Mouse (Mus musculus) mesoderm, embryonic 11.5 days (tissue): Measurements from ENCODE around the gene Map2k6.
A peak's percentile ranks its signal among the peaks of the same experiment; 100 is the strongest.

Source experiments
- DNase-seq: peaks from one replicate; pipeline ENCODE4 v3.0.0-alpha.2; 2012; ENCODE audit warnings: low read depth, low spot score

Gene Map2k6

DNA sequence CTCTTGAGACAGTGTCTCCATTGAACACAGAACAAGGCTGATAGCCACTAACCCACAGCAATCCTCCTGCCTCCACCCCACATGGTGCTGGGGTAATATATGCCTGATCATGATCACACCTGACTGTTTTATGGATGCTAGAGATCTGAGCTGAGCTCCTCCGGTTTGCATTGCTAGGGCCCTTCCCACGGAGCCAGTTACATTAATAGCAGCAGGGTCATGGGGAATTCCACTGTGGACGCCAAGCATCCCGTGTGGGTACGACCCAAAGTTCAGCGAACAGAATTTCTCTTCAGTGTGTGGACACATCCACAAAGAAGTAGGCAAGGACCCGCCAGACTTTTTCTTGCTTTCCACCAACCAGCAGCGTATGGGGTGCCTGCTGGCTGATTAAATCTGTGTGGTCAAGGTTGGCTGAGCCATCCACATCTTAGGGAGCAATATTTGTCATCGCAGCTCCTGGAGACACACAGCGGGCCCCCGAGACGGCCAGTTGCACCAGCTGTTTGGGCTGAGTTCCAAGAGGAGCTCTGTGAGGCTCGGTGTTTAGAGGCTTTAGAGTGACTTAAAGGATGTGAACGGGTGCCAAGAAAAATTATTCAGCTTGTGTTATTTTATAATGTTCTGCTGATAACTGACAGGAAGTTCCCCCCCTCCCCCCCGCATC lies 51.3 kb downstream of the Map2k6 start:
- no peak for DNase-seq

DNA sequence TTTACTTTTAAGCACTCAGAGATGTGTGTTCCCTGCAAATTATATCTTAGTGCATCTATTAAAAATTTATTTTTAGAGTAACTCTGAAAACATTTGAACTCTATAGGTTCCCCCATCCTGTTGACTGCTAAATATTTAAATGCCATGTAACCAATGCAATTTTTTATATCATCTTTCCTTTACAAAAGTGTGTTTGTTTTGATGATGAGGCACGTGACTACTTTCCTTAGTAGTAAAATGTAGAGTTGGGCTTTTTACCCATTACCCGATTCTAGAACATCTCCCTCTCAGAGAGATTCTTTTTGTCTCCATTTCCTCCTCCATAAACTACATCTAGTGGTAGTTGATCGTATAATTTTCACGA lies 51.8 kb downstream of the Map2k6 start:
- no peak for DNase-seq

DNA sequence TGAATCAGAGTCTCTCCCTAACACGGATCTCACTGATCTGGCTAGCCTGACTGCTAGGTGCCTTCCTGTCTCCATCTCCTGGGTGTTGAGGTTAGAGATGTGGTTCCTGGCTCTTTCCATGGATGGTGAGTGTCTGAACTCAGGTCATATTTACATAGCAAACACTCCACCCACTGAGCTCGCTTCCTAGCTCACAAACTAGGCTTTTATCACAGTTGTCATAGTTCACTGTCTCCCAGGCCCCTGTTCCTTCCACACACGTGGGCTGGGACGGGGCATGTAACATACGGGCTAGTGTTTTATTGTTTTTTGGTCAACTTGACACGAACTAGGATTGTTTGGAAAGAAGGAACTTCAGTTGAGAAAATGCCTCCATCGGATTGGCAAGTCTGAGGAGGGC lies 52.7 kb downstream of the Map2k6 start:
- DNase-seq = no peak

DNA sequence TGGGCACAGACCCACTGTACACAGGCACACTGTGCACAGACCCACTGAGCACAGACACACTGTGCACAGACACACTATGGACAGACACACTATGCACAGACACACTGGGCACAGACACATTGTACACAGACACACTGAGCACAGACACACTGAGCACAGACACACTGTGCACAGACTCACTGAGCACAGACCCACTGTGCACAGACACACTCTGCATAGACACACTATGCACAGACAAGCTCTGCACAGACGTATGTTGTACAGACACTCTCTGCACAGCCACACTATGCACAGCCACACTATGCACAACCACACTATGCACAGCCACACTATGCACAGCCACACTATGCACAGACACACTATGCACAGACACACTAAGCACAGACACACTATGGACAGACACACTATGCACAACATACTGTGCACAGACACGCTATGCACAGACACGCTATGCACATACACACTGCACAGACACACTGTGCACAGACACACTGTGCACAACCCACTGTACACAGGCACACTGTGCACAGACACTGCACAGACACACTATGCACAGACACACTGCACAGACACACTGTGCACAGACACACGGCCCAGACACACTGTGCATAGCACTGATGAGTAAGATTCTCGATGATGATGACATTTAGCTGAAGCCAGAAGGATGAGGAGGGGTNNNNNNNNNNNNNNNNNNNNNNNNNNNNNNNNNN lies 54.7 kb downstream of the Map2k6 start:
- no peak for DNase-seq

DNA sequence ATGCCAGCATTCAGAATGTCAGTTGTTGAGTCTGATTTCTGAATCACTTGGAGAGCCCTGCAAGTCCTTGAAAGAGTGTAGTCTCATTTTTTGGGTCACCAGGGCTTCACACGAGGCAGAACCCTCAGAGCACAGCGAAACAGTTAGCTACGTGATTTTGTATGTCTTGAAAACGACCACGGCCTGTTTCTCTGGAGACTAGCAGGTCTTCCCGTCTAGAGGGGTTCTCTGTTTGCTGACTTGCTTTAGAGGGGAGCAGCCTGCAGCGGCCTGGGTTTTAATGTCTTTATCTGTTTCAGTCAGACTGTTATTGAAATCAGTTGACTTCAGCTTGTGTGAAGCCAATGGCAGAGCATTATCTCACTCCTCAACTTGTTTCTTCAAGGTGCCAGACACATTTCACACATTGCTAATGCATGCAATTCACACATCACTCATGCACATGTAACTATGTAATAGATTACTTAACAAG lies 58.6 kb downstream of the Map2k6 start:
- DNase-seq = no peak

DNA sequence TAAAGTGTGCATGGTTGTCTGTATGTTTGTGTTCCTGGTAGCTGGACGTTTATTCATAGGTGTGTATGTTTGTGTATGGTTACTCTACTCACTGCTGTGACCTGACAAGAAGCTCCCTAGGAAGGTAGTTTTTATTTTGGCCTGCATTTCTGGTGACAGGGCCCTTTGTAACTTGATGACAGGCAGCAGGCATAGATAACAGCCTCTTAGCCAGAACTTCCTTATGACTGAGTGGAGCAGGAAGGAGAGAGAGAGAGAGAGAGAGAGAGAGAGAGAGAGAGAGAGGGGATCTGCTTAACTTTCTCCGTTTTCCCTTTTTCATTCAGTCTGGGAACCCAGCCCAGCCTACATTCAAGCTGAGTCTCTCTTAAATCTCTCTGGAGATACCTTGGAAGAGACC lies 61.6 kb downstream of the Map2k6 start:
- no peak for DNase-seq

DNA sequence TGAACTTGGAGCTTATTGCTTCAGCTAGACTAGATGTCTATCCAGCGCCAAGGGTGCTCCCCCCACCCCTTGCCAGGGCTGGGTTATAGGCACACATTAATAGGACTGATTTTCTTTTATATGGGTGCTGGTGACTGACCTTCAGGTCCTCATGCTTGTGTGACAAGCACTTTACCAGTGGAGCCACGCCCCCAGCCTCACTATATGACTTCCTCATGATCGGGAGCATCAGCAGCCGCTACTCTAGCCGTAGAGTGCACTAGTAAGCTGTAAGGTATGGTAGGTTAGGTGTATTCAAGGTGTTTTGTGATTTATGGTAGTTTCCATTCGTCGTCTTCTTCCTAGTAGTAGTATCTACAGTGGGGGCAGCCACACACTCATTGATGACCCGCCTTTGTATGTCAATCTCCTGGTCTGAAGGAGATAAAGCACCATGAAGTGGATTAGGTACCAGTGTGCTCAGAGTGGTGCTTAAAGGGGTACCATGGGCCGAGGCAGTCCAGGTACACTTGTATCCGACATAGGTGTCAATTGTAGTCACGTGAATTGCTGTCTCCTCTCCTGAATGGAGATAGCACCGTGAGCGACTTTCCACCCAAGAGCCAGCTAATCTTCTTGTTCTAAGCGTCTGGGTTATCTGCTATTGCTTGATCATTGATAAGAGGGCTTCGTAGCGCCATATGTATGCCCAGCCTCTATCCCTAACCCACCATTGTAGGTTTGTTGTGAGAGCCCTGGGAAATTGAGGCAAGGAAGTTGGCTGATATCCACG lies 62.8 kb downstream of the Map2k6 start:
- DNase-seq = no peak

DNA sequence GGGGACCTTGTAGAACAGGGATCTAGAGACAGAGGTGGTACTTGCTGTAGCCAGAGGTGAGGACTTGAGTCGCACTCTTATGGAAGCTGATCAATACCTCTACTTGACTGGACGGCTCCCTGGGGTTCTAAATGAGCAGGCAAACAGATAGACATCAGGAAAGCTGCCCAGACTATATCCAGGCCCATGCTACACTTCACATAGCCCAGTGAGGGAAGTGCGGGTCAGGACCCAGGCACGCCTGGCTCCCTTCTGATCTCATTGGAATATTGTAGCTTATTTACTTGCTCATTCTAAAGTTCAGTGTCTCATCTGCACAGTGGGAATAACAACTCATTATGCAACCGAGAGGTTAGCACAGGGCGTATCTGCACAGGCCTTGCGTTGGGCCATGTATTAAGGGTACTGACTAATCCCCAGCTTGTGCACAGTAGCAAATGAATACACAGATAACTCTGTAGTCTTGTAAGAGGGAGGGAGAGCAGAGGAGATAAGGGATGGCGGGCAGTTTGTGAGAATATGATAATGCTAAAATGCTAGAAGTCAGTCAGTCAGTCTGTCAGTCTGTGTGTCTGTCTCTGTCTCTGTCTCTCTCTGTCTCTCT lies 64.2 kb downstream of the Map2k6 start:
- no peak for DNase-seq

DNA sequence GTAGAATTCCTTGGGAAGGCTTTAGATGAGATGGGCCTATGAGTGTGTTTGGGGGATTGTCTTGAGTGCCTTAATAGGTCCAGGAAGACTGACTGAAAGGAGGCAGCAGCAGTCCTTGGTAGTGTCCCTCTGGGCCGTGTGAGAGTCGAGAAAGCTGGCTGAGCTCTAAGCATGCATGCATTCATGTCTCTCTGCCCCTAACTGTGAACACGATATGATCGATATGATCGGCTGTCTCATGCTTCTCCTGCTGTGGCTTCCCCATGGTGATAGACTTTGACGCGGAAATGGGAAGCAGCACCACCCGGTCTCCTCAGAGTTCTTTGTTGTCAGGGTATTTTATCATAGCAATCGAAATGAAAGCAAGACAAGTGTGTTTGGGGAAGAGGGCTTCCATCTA lies 64.9 kb downstream of the Map2k6 start:
- DNase-seq = no peak

DNA sequence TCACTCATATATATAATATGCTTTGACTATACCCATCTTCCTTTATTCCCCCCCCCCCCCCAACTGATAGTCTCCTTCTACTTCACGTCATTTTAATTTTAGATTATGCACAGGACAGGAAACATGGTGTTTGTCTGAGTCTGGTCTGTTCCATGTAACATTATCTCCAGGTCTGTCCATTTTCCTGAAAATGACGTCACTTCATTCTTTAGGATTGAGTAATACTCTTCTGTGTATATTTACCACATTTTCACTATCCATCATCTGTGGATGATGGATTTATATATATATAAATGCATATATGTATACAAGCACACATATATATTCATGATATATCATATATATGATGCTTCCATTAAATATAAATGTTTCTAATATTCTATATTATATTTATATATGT lies 70.1 kb downstream of the Map2k6 start:
- DNase-seq = no peak

DNA sequence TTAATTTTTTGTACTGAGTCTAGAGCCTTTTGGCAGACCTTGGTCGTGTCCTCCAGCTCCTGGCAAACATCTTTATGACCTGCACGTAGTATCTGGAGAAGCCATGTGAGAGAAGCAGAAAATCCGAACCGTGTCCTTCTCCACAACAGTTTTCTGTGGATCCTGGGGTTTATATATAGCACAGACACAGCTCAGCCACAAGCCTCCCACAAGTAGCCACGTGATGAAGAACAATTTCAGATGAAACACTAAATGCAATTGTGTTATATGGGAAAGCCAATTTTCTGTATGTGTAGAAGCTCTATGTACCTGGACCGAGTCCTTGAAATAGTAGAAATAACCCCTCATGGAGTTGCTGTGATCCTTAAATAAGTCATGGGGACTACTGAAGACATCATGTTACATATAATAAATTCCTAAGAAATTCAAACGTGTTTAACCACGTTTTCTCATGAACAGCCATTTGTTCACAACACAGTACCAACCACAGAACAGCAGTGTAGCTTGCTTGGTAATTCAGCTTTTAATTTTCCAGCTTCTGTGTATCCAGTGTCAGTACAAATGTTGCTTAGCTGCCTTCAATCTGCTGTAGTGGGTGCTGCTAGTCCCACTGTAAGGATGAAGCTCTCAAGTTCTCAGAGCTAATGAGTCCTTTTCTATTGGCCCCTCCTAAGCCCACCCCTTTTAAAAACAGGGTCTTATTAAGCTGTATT lies 71.8 kb downstream of the Map2k6 start:
- DNase-seq = no peak

DNA sequence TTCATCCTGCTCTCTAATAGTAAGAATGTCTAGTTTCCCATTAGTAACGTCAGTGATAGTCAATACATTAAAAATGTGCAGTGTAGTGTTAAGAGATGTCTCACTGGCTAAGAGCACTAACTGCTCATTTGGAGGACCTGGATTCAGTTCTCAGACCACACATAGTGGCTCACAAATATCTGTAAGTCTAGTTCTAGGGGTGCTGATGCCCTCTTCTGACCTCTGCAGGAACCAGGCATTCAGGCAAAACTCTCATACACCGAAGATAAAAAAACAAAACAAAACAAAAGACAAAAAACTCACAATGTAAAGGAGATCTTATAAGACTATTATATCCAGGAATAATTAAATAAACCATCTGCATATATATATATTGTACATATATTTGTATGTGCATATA lies 72.4 kb downstream of the Map2k6 start:
- DNase-seq = no peak

DNA sequence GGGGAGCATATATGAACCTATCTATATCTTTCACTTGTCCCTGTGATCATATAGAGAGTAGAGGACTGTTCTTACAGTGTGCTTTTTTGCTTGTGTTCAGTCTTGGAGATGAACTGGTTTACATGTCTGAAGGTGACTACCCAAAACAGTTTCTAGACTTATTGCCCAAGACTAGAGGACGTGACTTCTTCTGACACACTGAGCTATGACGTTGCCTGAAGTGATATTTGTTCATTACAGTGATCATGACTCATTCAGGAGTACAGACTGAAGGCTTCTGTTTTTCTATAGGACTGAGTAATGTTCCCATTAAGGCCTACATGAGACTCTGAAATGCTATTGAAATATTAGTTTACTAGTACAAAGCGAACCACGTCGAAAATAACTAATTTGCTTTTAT lies 73.2 kb downstream of the Map2k6 start:
- DNase-seq = no peak

DNA sequence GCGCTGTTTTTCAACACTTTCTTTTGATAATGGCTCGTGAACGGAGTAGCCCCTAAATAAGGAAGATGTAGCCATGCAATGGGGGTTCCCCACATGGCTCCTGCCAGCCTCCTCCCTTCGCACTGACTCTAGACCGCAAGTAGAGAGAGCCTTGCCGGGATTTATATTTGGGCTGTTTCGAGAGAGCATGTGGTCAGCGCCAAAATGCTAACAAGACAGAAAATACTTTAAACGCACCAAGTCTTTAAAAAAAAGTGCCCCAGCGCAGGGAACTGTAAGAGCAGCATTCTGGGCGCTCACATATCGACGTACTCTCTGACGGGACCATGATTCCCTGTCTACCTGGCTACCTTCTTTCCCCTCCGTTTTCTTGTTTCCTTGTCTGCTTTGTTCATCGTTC lies 74.6 kb downstream of the Map2k6 start:
- no peak for DNase-seq

DNA sequence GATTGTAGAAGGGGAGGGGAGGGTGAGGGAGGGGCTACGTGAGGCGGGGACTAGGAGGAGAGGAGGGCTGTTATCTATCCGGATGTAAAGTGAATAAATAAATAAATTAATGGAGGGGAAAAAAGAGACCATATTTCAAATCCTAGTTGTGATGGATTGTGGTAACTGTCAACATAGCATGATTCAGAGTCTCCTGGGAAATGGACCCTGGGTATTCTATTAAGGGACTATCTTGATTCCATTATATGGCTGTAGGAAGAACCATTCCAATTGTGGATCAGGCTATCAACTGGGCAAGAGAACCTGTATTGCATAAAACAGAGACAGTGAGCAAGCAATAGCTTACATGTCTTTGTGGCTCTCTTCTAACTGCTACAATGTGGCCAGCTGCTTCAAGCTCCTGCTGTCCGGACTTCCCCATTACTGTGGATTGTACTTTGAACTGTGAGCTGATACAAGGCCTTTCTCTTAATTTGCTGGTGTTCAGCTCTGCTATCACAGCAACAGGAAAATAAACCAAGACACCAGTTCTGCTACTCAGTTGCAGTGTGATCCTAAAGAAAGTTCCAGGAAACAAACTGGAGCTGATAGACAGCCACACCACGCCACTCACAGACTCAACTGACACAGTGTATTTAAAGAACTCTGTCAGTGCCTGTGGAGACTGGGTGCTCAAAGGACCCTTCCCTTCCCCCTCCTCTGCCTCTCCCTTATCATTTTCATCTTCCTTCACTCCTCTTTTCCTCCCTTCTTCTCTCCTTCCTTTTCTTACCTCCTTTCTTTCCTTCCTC lies 77.6 kb downstream of the Map2k6 start:
- DNase-seq = peak; percentile 43

DNA sequence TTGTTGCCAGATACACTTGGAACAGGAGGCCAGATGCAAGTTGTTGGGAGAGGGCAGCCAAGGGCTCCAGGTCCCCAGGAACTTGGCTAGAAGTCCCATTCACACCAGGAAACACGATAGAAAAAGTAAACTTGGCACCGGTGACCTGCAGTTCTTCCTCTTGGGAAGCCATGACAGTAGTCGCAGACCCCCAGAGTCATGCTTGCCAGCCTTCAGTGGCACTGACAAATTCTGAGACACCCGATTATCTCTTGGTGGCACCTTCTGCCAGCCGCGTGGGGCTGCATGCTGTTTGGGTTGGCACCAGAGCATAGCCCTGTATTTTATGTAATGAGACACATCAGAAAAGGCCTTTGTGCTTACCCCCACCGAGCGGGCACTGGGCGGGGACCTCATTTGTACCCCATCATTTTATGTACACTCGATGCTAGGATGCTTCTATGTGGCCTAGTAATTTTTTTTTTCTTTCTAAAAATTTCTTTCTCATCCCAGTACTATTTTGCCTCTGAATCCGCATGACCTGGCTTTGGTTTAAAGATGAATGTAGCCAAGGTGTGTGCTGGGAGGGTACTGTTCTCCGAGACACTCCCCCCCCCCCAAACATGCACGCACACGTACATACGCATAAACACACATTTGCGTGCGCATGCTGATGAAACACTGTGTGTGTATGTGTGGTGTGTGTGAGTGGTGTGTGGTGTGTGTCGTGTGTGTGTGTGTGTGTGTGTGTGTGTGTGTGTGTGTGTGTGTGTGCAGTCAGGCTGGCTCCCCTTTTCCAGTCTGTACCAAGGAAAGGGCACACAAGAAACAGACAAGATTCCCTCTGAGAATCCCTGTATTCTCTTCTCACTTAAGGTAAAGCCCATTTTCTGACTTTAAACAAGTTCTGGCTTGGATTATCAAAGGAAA lies 79.3 kb downstream of the Map2k6 start:
- DNase-seq = no peak

DNA sequence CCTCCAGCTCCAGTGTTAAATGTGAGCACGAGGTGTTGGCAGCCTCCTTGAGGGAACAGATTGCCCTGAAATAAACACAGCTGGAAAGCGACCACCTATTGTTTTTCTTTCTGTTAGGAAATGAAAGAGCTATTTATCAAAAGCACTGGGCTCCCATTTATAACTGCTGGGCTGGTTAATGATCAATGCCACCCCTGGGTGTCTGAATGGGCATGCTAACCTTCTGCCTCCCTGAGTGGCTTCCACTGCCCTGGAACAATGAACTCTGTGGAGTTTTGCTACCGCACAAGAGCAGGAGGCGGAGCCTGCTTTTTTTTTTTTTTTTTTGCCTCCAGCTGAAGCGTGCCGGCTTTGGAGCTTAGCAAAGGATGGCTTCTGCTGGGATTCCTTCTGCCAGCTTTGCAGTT lies 80.1 kb downstream of the Map2k6 start:
- peak; percentile 82 for DNase-seq

DNA sequence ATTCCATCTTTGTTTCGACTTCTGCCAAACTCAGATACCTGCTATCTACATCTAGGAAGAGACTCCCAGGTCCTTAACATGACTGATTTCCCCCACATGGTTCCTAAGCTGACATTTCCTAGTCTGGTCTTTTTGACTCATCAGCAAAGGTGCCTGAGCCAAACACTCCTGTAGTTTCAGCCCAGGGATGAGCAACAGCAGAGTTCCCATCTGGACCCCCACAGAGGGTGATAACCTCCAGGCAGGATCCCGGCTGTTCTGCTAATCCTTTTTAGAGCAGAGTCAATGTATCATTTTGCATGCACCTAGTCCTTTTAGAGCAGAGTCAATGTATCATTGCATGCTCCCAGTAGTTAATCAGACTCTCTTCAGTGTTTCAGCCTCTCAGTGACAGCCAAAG lies 82.5 kb downstream of the Map2k6 start:
- DNase-seq = no peak

DNA sequence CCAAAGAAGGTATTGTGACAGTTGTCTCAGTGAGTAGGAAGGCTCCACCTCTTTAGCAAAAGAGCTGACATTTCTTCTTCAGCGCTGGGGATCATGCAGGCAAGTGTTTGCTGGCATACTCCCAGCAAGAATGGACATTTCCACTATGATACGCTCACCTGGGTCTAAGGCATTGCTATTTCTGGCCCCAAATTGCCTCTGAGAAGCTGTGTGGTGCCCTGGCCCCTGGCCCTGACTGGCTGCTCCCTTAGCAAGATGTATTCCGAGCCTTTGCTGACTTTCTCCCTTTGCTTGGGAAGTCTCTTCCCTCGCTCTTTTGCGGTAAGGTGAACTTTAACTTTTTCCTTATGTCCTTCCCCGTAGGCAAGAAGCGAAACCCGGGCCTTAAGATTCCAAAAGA lies 83.3 kb downstream of the Map2k6 start:
- no peak for DNase-seq

DNA sequence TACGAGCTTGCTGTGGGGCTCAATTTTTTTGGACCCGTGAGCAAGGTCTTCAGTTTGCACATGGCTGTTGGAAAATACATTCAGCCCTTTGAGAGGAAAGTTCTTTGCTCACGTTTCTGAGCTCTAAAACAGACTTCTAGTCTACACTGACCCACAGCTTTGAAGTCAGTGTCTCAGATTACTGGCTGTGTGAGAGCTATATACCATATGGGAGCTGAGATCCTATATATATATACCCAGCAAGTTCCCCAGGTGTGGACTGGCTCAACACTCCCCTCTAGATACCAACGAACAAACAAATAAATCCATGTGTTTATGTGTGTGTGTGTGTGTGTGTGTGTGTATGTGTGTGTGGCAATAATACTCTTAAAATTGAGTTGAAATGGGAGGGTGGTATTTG lies 83.7 kb downstream of the Map2k6 start:
- no peak for DNase-seq
